Mouse (Mus musculus) adrenal gland, adult 2 months (tissue): ENCODE results near the gene Asb1. TPM values are rescaled to one million over a fixed set of nuclear protein-coding genes. Genes with fewer than 3 reads are reported as not detected.

ENCODE experiments used
- DNase-seq: peaks from one replicate; pipeline ENCODE4 v3.0.0; 2021
- polyA plus RNA-seq: library from polyadenylated mRNA; depleted of rRNA; stranded (reverse); fragments of >200 nt; gene quantifications from 2 replicates; pipeline ENCODE4 v1.2.3, GENCODE M21; 2012; rRNA removed
- total RNA-seq, 2 experiments: library from RNA; stranded (reverse); gene quantifications; 2 replicates each; pipeline ENCODE4 v1.2.3; 2021

Gene Asb1
- total and polyA plus RNA-seq, 3 experiments: 6.6 to 22.0 (median 17.8) TPM

DNA sequence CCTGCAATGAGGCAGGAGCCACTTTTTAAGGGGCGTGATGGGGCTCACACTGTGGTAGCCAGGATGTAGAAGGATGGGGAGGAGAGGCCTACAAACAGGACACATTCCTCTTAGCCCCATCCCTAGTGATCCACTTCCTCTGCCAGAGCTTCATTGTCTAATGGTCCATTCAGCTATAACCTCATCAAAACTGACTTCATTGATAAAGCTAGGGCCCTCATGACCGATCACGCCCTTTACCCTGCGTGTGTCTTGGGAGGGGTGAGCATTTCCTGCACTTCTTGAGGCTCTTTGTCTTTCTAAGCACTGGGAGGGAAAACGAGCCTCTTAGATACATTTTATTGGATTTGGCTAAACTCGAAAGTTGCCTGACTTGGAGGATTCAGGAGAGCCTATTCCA is 66.8 kb downstream of the Asb1 start:
- no peak for DNase-seq

Other genes with a start within 250 kb of the Asb1 start
- 10 to 100 TPM; 22.9 to 28.4 TPM for gene Scly, start 242.2 kb upstream of the Asb1 start, total RNA-seq
- gene Scly, start 242.2 kb upstream of the Asb1 start, polyA plus RNA-seq: 15.1 and 20.7 TPM in 2 replicates
- gene Espnl, start 218.5 kb upstream of the Asb1 start, total RNA-seq: under 1 TPM in 1 of 2 experiments, not detected in 1; 0.12 TPM
- gene Espnl, start 218.5 kb upstream of the Asb1 start, polyA plus RNA-seq: 0.04 and 0.10 TPM in 2 replicates
- gene Klhl30, start 189.5 kb upstream of the Asb1 start, total RNA-seq: 1 to 10 TPM; 1.0 to 2.1 TPM
- 3.1 and 3.3 TPM in 2 replicates for gene Klhl30, start 189.5 kb upstream of the Asb1 start, polyA plus RNA-seq
- 10 to 100 TPM in 1 of 2 experiments, 1 to 10 TPM in 1; 3.7 to 16.4 TPM for gene Erfe, start 174.1 kb upstream of the Asb1 start, total RNA-seq
- 1.5 and 2.4 TPM in 2 replicates for gene Erfe, start 174.1 kb upstream of the Asb1 start, polyA plus RNA-seq
- 10 to 100 TPM; 88.8 to 94.7 TPM for gene Ilkap, start 141.7 kb upstream of the Asb1 start, total RNA-seq
- gene Ilkap, start 141.7 kb upstream of the Asb1 start, polyA plus RNA-seq: 121 and 122 TPM in 2 replicates
- gene Hes6, start 126.5 kb upstream of the Asb1 start, total RNA-seq: 100 to 1,000 TPM; 190 to 273 TPM
- gene Hes6, start 126.5 kb upstream of the Asb1 start, polyA plus RNA-seq: 252 and 309 TPM in 2 replicates
- gene Per2, start 81.2 kb upstream of the Asb1 start, total RNA-seq: 10 to 100 TPM; 22.2 to 68.7 TPM
- 24.7 and 40.0 TPM in 2 replicates for gene Per2, start 81.2 kb upstream of the Asb1 start, polyA plus RNA-seq
- gene Traf3ip1, start 45.9 kb upstream of the Asb1 start, total RNA-seq: 10 to 100 TPM; 10.1 to 11.8 TPM
- gene Traf3ip1, start 45.9 kb upstream of the Asb1 start, polyA plus RNA-seq: 6.2 and 6.8 TPM in 2 replicates